Mouse (Mus musculus): Measurements from ENCODE around the gene Edf1. TPM values are rescaled to one million over a fixed set of nuclear protein-coding genes. Genes with fewer than 3 reads are reported as not detected.

The Edf1 gene
- polyA plus RNA-seq, 1 experiment from 2014 or later, result 496 TPM

DNA sequence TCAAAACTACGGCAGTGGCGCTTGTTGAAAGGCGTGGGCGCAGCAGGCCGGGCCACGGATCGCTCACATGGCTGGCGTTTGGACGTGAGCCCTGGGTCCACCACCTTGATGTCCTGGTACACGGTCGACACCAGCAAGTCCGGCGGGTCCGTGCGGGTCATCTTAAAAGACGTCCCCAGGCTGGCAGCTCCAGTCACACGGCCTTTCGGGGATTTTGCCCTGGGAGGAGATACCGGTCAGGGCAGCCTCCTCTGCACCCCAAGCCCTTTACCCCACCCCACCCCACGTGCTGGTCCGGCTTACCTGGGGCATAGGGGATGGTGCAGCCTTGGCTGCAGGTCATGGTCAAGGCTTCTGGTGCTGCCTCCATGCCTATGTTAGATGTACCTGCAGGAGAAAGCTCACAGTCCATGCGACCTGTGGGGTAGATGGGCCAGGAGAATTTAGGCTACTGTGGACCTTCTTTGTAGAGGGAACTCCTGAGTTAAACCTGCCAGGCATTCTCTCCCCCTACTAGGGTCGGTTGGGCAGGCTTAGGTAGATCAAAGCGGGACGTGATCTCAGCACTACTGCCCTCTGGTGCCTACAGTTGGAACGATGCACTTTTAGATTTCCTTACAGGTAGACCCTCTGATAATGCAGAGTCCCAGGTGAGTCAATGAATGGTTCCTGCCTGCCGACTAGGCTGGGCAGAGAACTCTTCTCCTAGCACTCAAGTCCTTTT lies 22.3 kb downstream of the Edf1 start:
- Histone ChIP-seq H3K4me1 (replicated peaks; ENCODE audit: control insufficient read depth, insufficient read depth, low read length) (peaks cover 34% of the 10 kb centered on the region), H3K4me2 (replicated peaks; ENCODE audit: low read depth) (peak overlapping the region; percentile 66), H3K27ac (ENCODE audit: low read depth, low read length) (no peak overlapping the region), H3K36me3 (ENCODE audit: control insufficient read depth, insufficient read depth) (peaks cover 8% of the 10 kb centered on the region), H3K9ac (ENCODE audit: low read depth, low read length) (peak overlapping the region; percentile 1; the same call in 1 of the 2 replicates), H3K27me3 (replicated peaks; ENCODE audit: control insufficient read depth, insufficient read depth, low read length) (peaks cover 43% of the 10 kb centered on the region), H3K9me3 (ENCODE audit: control insufficient read depth) (no peaks in the 10 kb centered on the region), H3K4me3 (ENCODE audit: low read depth, low read length) (peak overlapping the region; percentile 29)
- TF ChIP-seq CTCF (IDR thresholded peaks at IDR 0.05; ENCODE audit: low read depth), result peak; percentile 79
- no peak for ATAC-seq
- WGBS, result 2% methylated on average over 27 of the region's 27 CpGs

DNA sequence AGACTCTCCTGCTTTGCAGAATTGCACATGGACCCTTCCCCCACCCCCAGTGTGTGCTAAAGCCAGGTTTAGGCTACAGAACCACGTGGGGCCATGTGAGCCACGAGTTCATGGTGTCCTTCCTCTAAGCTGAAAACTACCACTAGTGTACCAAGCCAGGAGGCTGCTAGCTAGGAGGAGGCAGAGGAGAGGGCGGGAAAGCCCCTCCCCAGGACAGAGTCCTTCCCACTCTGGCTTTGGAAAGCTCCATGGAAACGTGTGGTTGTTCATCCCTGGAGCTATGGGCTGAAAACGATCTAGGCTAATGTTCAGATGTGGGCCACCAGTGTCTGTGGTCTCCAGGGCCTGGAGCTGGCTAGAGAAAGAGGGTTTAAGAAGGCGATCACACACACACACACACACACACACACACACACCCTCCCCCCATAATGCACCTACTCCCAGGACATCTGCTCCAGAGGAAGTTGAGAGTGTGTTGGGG lies 23.0 kb downstream of the Edf1 start:
- Histone ChIP-seq H3K27ac (ENCODE audit: low read depth, low read length) (no peak overlapping the region), H3K9me3 (ENCODE audit: control insufficient read depth) (no peaks in the 10 kb centered on the region), H3K4me1 (replicated peaks; ENCODE audit: control insufficient read depth, insufficient read depth, low read length) (peaks cover 32% of the 10 kb centered on the region), H3K4me2 (replicated peaks; ENCODE audit: low read depth) (peak overlapping the region; percentile 75), H3K27me3 (replicated peaks; ENCODE audit: control insufficient read depth, insufficient read depth, low read length) (peaks cover 43% of the 10 kb centered on the region), H3K9ac (ENCODE audit: low read depth, low read length) (no peak overlapping the region), H3K36me3 (ENCODE audit: control insufficient read depth, insufficient read depth) (peaks cover 15% of the 10 kb centered on the region), H3K4me3 (ENCODE audit: low read depth, low read length) (no peak overlapping the region)
- TF ChIP-seq CTCF (IDR thresholded peaks at IDR 0.05; ENCODE audit: low read depth), result no peak
- no peak for ATAC-seq
- WGBS, result 31% methylated on average over 6 of the region's 6 CpGs

DNA sequence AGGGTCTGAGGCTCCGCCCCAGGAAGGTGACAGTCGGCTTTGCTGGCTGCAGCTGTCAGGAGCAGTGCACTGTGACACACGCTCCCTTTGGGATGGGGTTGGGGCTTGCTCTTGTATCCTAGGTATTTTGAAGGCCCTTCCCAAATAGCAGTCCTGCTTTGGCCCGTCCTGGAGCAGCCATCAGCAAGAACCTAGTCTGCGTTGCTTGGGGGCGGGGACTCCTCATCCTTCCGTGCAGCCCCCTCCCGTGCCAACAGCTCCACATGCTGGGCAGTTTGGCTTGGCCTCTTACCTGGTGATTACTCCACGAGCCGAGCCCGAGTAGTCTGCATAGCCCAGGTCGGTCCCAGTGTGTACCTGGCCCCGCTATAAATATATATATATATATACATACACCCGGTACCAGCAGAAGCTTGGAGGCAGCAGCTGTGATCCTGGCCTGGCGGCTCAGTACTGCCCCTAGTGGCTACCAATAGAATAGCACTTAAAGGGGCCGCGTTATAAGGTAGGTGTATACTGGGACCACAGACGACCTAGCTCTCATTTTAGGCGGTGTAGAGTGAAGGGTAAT lies 23.7 kb downstream of the Edf1 start, which contains the start of gene Ajm1:
Gene Ajm1 (minus strand): TSS at position 464 of the 571 bp plus-strand sequence.
- WGBS, result 3% methylated on average over 19 of the region's 19 CpGs
- Histone ChIP-seq H3K36me3 (ENCODE audit: control insufficient read depth, insufficient read depth) (peaks cover 21% of the 10 kb centered on the region), H3K4me1 (replicated peaks; ENCODE audit: control insufficient read depth, insufficient read depth, low read length) (peaks cover 26% of the 10 kb centered on the region), H3K27ac (ENCODE audit: low read depth, low read length) (no peak within 1 kb of the TSS), H3K9me3 (ENCODE audit: control insufficient read depth) (no peaks in the 10 kb centered on the region), H3K4me2 (replicated peaks; ENCODE audit: low read depth) (peak within 1 kb of the TSS; percentile 75), H3K4me3 (ENCODE audit: low read depth, low read length) (peak within 1 kb of the TSS; percentile 33), H3K9ac (ENCODE audit: low read depth, low read length) (no peak within 1 kb of the TSS), H3K27me3 (replicated peaks; ENCODE audit: control insufficient read depth, insufficient read depth, low read length) (peaks cover 41% of the 10 kb centered on the region)
- ATAC-seq, result peak; percentile 44
- TF ChIP-seq CTCF (IDR thresholded peaks at IDR 0.05; ENCODE audit: low read depth), result peak; percentile 95

GRCm38 (mm10) chr2:25581901-25582301 lies 24.3 kb downstream of the Edf1 start:
- ATAC-seq, result no peak
- H3K9me3 ChIP-seq (ENCODE audit: control insufficient read depth), result no peaks in the 10 kb centered on the region
- H3K36me3 ChIP-seq (ENCODE audit: control insufficient read depth, insufficient read depth), result peaks cover 26% of the 10 kb centered on the region
- no peak for TF ChIP-seq CTCF (IDR thresholded peaks at IDR 0.05; ENCODE audit: low read depth)
- peaks cover 36% of the 10 kb centered on the region for H3K27me3 ChIP-seq (replicated peaks; ENCODE audit: control insufficient read depth, insufficient read depth, low read length)
- H3K27ac ChIP-seq (ENCODE audit: low read depth, low read length), result no peak overlapping the region
- no peak overlapping the region for H3K9ac ChIP-seq (ENCODE audit: low read depth, low read length)
- H3K4me3 ChIP-seq (ENCODE audit: low read depth, low read length), result peak overlapping the region; percentile 33; the same call in 1 of the 2 replicates
- peaks cover 24% of the 10 kb centered on the region for H3K4me1 ChIP-seq (replicated peaks; ENCODE audit: control insufficient read depth, insufficient read depth, low read length)
- 28% methylated on average over 6 of the region's 6 CpGs for WGBS
- peak overlapping the region; percentile 75 for H3K4me2 ChIP-seq (replicated peaks; ENCODE audit: low read depth)

GRCm38 (mm10) chr2:25582466-25583119 lies 24.9 kb downstream of the Edf1 start:
- Histone ChIP-seq H3K9ac (ENCODE audit: low read depth, low read length) (no peak overlapping the region), H3K27me3 (replicated peaks; ENCODE audit: control insufficient read depth, insufficient read depth, low read length) (peaks cover 29% of the 10 kb centered on the region), H3K4me3 (ENCODE audit: low read depth, low read length) (no peak overlapping the region), H3K9me3 (ENCODE audit: control insufficient read depth) (no peaks in the 10 kb centered on the region), H3K27ac (ENCODE audit: low read depth, low read length) (no peak overlapping the region), H3K4me1 (replicated peaks; ENCODE audit: control insufficient read depth, insufficient read depth, low read length) (peaks cover 21% of the 10 kb centered on the region), H3K36me3 (ENCODE audit: control insufficient read depth, insufficient read depth) (peaks cover 32% of the 10 kb centered on the region), H3K4me2 (replicated peaks; ENCODE audit: low read depth) (no peak overlapping the region)
- 56% methylated on average over 12 of the region's 12 CpGs for WGBS
- no peak for ATAC-seq
- no peak for TF ChIP-seq CTCF (IDR thresholded peaks at IDR 0.05; ENCODE audit: low read depth)

DNA sequence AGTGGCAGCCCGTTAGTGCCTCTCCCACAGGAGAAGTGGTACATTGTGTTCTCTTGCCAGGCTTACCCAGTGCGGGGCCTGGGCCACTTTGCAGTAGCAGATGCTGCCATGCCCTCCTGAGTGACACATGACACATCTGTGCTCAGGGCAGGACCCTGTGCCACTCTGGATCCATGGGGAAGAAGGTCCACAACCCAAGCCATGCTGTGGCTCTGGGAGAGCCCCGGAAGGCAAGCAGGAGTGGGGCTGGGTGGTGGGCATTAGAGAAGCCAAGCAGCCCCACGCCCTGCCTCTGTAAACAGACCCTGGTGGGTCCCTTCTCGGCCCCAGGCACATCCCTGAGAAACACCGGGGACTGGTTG lies 25.5 kb downstream of the Edf1 start:
- Histone ChIP-seq H3K27ac (ENCODE audit: low read depth, low read length) (no peak overlapping the region; the same call in 1 of the 2 replicates), H3K9me3 (ENCODE audit: control insufficient read depth) (no peaks in the 10 kb centered on the region), H3K4me3 (ENCODE audit: low read depth, low read length) (no peak overlapping the region), H3K9ac (ENCODE audit: low read depth, low read length) (no peak overlapping the region), H3K36me3 (ENCODE audit: control insufficient read depth, insufficient read depth) (peaks cover 33% of the 10 kb centered on the region), H3K27me3 (replicated peaks; ENCODE audit: control insufficient read depth, insufficient read depth, low read length) (peaks cover 25% of the 10 kb centered on the region), H3K4me1 (replicated peaks; ENCODE audit: control insufficient read depth, insufficient read depth, low read length) (peaks cover 18% of the 10 kb centered on the region), H3K4me2 (replicated peaks; ENCODE audit: low read depth) (no peak overlapping the region)
- ATAC-seq, result no peak
- TF ChIP-seq CTCF (IDR thresholded peaks at IDR 0.05; ENCODE audit: low read depth), result no peak
- WGBS, result 74% methylated on average over 6 of the region's 6 CpGs
